Mouse (Mus musculus) embryo, embryonic 11 days (tissue): ENCODE data around the gene Gm614.
A peak's percentile ranks its signal among the peaks of the same experiment; 100 is the strongest.

Experiments
- DNase-seq: peaks from one replicate; pipeline ENCODE4 v3.0.0-alpha.2; 2015

The Gm614 gene

GRCm38 (mm10) chrX:101256603-101257002, 7.2 kb downstream of the Gm614 start:
- DNase-seq: peak; percentile 28

GRCm38 (mm10) chrX:101254740-101255139, 9.1 kb downstream of the Gm614 start:
- DNase-seq: no peak

- DNase-seq: peak; percentile 93
Measured at GRCm38 (mm10) chrX:101253952-101254729, 9.7 kb downstream of the Gm614 start, which contains the start of gene Foxo4. Foxo4 (plus strand) TSS chrX:101254528.

DNA sequence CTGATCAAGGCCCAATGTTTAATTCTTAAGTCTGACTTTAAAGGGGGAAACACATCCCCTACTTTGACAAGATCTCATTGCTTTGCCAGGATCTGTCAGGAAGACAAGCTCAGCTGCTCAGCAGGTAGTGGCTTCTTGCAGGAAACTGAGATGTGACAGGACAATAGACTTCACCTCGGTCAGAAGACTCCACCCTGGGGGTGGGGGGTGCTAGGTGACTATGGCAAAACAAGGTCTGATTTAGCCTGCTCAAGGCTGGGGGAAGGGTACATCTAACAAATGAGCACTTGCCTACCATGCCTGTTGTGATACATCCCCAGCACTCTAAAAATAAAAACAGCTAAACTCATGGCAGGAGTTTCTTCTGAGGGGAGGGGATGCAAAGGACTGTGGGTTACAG, 18.8 kb downstream of the Gm614 start:
- DNase-seq: no peak

GRCm38 (mm10) chrX:101222796-101223162, 41.0 kb downstream of the Gm614 start:
- no peak for DNase-seq

DNA sequence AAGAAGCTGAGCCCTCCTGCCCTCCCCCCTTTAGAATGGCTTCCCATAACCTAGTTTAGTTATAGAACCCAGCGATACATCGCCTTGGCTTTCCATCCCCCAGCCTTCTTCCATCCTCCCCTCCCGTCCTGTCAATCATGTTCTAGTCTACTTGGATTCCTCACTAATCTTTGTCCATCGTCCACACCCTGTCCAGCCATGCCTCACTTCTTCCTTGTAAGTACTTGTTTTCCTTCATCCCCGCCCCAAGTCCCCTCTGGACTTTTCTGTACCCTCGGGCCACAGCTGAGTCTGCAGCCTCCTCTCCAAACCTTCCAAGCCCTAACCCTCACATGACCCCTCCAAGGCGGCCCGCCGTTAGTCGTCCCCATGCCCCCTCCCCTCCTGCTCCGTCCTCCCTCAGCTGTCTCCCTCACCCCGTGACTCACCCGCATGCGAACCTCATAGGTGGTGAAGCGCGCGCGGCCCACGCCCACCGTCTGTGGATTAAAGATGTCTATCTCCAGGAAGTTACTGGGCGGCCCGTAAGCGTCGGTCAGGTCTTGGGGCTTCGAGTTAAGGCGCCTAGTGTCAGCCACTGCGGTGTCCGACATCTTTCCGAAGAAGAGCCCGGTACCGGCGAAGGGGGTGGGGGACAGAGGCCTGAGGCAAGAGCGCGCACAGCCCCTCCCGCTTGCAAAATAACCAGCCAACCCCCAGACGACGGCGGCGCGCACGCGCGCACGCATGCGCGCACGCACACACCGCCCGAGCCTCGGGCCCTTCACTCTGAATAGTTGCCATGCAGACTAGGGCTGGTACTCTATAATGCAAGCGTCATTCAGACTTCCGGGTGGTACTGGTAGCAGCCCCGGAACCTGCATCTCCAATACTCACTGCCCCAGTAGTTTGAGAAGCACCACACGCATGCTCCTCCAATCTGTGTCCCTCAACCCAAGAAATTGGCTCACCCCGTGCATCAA, 41.7 kb downstream of the Gm614 start, which contains the start of gene Snx12:
Snx12 (minus strand) TSS at position 730 of the 962 bp plus-strand sequence.
- peak; percentile 89 for DNase-seq
